Mouse (Mus musculus) T-helper 17 cell (primary cell): ENCODE measurements around the gene Tbc1d10c.

ENCODE experiments used
- in situ Hi-C, 2 experiments: fragments of 300-600 bp; cut with MboI, MseI; formaldehyde crosslinking; loops; 1 replicate in 1 of 2; 2 replicates in 1 of 2; pipeline ENCODE4 v1.15.1; 2025; ENCODE audit warnings: high pct_unique_total_duplicates in 2 of 2

Gene Tbc1d10c

GRCm38 (mm10) chr19:4191528-4192250, 605 bp upstream of the Tbc1d10c start, which contains the start of gene Ppp1ca:
TSS of gene Ppp1ca (plus strand) at chr19:4192065.
- in situ Hi-C loops, result no loop called here

GRCm38 (mm10) chr19:4189051-4189620, 1.9 kb downstream of the Tbc1d10c start:
- in situ Hi-C loops, result loop anchor here in 1 of 2 experiments (10.0 kb wide), 1 partner anchor 614 kb away; the partner anchor contains the start of gene Ppp6r3

- in situ Hi-C loops, result loop anchor here in 1 of 2 experiments (10.0 kb wide), 1 partner anchor 613 kb away; the partner anchor contains the start of gene Ppp6r3
Measured at GRCm38 (mm10) chr19:4187303-4187702, 3.8 kb downstream of the Tbc1d10c start.

- in situ Hi-C loops, result loop anchor here in 1 of 2 experiments (10.0 kb wide), 1 partner anchor 610 kb away; the partner anchor contains the start of gene Ppp6r3
Measured at GRCm38 (mm10) chr19:4184976-4185975, 5.8 kb downstream of the Tbc1d10c start.

GRCm38 (mm10) chr19:4183689-4184088, 7.4 kb downstream of the Tbc1d10c start:
- in situ Hi-C loops, result loop anchor here in 1 of 2 experiments (10.0 kb wide), 1 partner anchor 609 kb away; the partner anchor contains the start of gene Ppp6r3

- in situ Hi-C loops, result loop anchor here in 1 of 2 experiments (10.0 kb wide), 1 partner anchor 607 kb away; the partner anchor contains the start of gene Ppp6r3
Measured at GRCm38 (mm10) chr19:4181892-4182291, 9.2 kb downstream of the Tbc1d10c start.

GRCm38 (mm10) chr19:4180411-4180810, 10.7 kb downstream of the Tbc1d10c start:
- in situ Hi-C loops, result loop anchor here in 1 of 2 experiments (10.0 kb wide), 1 partner anchor 606 kb away; the partner anchor contains the start of gene Ppp6r3

- in situ Hi-C loops, result no loop called here
Measured at GRCm38 (mm10) chr19:4175368-4175947, 15.6 kb downstream of the Tbc1d10c start, which contains the start of gene Carns1. TSS of gene Carns1 (minus strand) at chr19:4175479.

GRCm38 (mm10) chr19:4172925-4173324, 18.2 kb downstream of the Tbc1d10c start:
- in situ Hi-C loops, result no loop called here

- in situ Hi-C loops, result no loop called here
Measured at GRCm38 (mm10) chr19:4171393-4172290, 19.4 kb downstream of the Tbc1d10c start.

GRCm38 (mm10) chr19:4170723-4171392, 20.2 kb downstream of the Tbc1d10c start:
- in situ Hi-C loops, result no loop called here

GRCm38 (mm10) chr19:4169810-4170209, 21.3 kb downstream of the Tbc1d10c start:
- in situ Hi-C loops, result no loop called here

- in situ Hi-C loops, result no loop called here
Measured at GRCm38 (mm10) chr19:4169378-4169784, 21.7 kb downstream of the Tbc1d10c start.

GRCm38 (mm10) chr19:4166678-4167476, 24.2 kb downstream of the Tbc1d10c start:
- in situ Hi-C loops, result no loop called here

- in situ Hi-C loops, result no loop called here
Measured at GRCm38 (mm10) chr19:4164721-4165120, 26.4 kb downstream of the Tbc1d10c start.

- in situ Hi-C loops, result no loop called here
Measured at GRCm38 (mm10) chr19:4164100-4164499, 27.0 kb downstream of the Tbc1d10c start.

GRCm38 (mm10) chr19:4163543-4163887, 27.6 kb downstream of the Tbc1d10c start:
- in situ Hi-C loops, result no loop called here
